Mouse (Mus musculus) forebrain, embryonic 12.5 days (tissue): ENCODE data around the gene Gys1. TPM values are rescaled to one million over a fixed set of nuclear protein-coding genes. Genes with fewer than 3 reads are reported as not detected.
"Not testable (repeated sequence)": the region's sequence is repeated elsewhere in the genome, so short reads cannot be mapped to it uniquely, and the experiment has no call there.

Experiments
- ATAC-seq: fragments of 200-750 bp; cut with Nextera tagmentation; 2 replicates; pipeline ENCODE4 v1.8.0; 2017; ENCODE audit warnings: moderate TSS enrichment; ENCODE audit not compliant: low FRiP score
- H3K27ac ChIP-seq: fragments of 300-500 bp; sonication (generic); 2 replicates; pipeline ENCODE4 v1.5.1; 2016; ENCODE audit warnings: mild to moderate bottlenecking
- H3K27me3 ChIP-seq: fragments of 300-500 bp; sonication (generic); 2 replicates; pipeline ENCODE4 v1.6.1; 2016; ENCODE audit warnings: mild to moderate bottlenecking
- H3K36me3 ChIP-seq: fragments of 300-500 bp; sonication (generic); replicated peaks from 2 replicates; pipeline ENCODE4 v1.6.1; 2016; ENCODE audit warnings: mild to moderate bottlenecking
- H3K4me1 ChIP-seq: fragments of 300-500 bp; sonication (generic); 2 replicates; pipeline ENCODE4 v1.6.1; 2016
- H3K4me2 ChIP-seq: fragments of 300-500 bp; sonication (generic); 2 replicates; pipeline ENCODE4 v1.6.1; 2016; ENCODE audit warnings: mild to moderate bottlenecking, moderate library complexity
- H3K4me3 ChIP-seq: fragments of 300-500 bp; sonication (generic); replicated peaks from 2 replicates; pipeline ENCODE4 v1.5.1; 2016; ENCODE audit warnings: mild to moderate bottlenecking
- H3K9ac ChIP-seq: fragments of 300-500 bp; sonication (generic); 2 replicates; pipeline ENCODE4 v1.6.1; 2016; ENCODE audit warnings: mild to moderate bottlenecking
- H3K9me3 ChIP-seq: fragments of 300-500 bp; sonication (generic); 2 replicates; pipeline ENCODE4 v1.6.1; 2016
- WGBS: fragments of 180-500 bp; shearing (Covaris S2); methylation state at CpG from one replicate; pipeline ENCODE4 v1.1.7; 2016; 5-methylcytosine and 5-hydroxymethylcytosine counted together
- polyA plus RNA-seq: library from polyadenylated mRNA; unstranded; fragments of >200 nt; fragmentation: Nextera tagmentation; extraction: Ambion mirVana; gene quantifications from 2 replicates; pipeline ENCODE4 v1.2.1, GENCODE M21; 2016

Gys1 gene
- polyA plus RNA-seq, 1 experiment from 2014 or later: 28.7 TPM

DNA sequence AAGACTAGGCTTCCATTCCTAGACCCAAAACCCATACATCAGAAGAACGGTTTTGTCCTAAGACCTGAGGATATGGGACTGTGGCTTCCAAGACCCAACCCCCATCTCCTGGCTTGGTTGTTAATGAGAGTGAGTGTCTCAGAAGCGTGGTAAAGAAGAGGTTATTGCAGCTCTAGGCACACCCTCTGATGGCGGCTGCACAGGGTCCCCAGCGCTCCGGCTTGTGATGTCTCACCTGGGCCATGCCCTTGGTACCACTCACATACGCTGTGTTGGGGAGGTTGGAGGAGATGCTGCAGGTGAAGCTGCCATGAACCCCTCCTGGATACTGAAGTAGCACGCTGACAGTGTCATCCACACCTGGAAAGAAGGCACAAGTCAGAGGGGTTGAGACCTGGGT, 44.1 kb downstream of the Gys1 start:
- ATAC-seq: no peak
- Histone ChIP-seq H3K27ac (no peak overlapping the region), H3K4me1 (no peaks in the 10 kb centered on the region), H3K9ac (no peak overlapping the region), H3K27me3 (no peaks in the 10 kb centered on the region), H3K4me3 (no peak overlapping the region), H3K9me3 (no peaks in the 10 kb centered on the region), H3K4me2 (no peak overlapping the region), H3K36me3 (no peaks in the 10 kb centered on the region)
- WGBS: 96% methylated on average over 7 of the region's 7 CpGs

DNA sequence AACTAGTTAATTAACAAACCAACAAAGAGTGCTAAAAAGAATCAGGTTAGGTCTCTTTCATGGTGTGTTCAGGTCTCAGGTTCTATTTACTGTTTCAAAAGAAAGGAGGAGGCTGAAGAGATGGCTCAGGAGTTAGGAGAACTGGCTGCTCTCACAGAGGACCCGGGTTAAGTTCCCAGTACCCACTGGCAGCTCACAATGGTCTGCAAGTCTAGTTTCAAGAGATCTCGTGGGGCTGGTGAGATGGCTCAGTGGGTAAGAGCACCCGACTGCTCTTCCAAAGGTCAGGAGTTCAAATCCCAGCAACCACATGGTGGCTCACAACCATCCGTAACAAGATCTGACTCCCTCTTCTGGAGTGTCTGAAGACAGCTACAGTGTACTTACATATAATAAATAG, 45.7 kb downstream of the Gys1 start:
- H3K27me3 ChIP-seq: not testable (repeated sequence)
- WGBS: 79% methylated on average over 4 of the region's 4 CpGs

DNA sequence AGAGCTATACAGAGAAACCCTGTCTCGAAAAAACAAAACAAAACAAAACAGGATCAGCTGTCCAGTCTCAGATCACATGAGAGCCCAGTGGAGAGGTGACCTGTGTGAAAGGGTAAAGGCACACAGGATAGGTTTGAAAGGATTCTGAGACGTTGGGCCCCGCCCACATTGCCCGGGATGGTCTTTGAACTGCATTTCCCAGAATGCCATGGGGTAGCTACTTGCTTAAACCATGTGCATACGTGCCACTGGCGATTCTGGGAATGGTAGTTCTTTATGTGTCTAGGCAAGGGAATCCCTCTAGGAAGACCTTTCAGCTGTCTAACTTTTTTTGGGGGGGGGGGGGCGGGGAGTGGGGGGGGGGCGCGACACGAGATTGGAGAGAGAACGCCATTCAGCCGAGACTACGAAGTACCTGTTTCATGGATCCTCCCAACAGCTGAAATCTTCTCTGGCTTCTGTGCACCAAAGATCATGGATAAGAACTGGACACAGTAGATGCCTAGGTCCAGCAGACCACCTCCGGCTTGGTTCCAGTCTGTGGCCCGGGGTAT, 46.8 kb downstream of the Gys1 start, which contains the start of gene Tulp2:
Gene Tulp2 (plus strand): TSS at position 504 of the 554 bp plus-strand sequence.
- no peak within 1 kb of the TSS for H3K27ac ChIP-seq
- H3K27me3 ChIP-seq: no peaks in the 10 kb centered on the region
- H3K4me2 ChIP-seq: no peak within 1 kb of the TSS
- H3K36me3 ChIP-seq: no peaks in the 10 kb centered on the region
- H3K9me3 ChIP-seq: no peaks in the 10 kb centered on the region
- 51% methylated on average over 15 of the region's 15 CpGs for WGBS
- H3K9ac ChIP-seq: no peak within 1 kb of the TSS
- no peak within 1 kb of the TSS for H3K4me3 ChIP-seq
- ATAC-seq: peak; percentile 87
- no peaks in the 10 kb centered on the region for H3K4me1 ChIP-seq

More for the DNA sequence above, 45.7 kb downstream of the Gys1 start:
- H3K4me2 ChIP-seq, H3K9me3 ChIP-seq, H3K4me3 ChIP-seq, H3K9ac ChIP-seq, H3K4me1 ChIP-seq, ATAC-seq, H3K36me3 ChIP-seq, H3K27ac ChIP-seq: not testable (repeated sequence)

DNA sequence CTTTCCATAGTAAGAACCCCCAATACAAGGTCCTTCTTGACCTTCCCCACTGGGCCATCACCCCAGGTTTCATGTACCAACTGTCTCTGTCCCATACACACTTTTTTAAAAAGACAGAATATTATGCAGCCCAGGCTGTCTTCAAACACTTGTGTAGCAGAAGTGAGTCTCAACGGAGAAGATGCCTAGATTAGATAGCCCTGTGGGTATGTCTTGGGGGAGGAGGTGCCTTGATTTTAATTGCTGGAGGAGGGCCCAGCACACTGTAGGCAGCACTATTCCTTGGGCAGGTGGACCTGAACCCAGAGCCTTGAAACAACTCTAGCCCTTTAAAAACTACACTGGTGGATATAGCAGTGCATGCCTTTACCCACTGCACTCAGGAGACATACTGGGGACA, 47.5 kb downstream of the Gys1 start:
- Histone ChIP-seq H3K9ac (no peak overlapping the region), H3K9me3 (no peaks in the 10 kb centered on the region), H3K27me3 (no peaks in the 10 kb centered on the region), H3K4me1 (no peaks in the 10 kb centered on the region), H3K4me2 (no peak overlapping the region), H3K27ac (no peak overlapping the region), H3K36me3 (no peaks in the 10 kb centered on the region), H3K4me3 (no peak overlapping the region)
- ATAC-seq: no peak
- WGBS: 83% methylated on average over 1 of the region's 1 CpGs

DNA sequence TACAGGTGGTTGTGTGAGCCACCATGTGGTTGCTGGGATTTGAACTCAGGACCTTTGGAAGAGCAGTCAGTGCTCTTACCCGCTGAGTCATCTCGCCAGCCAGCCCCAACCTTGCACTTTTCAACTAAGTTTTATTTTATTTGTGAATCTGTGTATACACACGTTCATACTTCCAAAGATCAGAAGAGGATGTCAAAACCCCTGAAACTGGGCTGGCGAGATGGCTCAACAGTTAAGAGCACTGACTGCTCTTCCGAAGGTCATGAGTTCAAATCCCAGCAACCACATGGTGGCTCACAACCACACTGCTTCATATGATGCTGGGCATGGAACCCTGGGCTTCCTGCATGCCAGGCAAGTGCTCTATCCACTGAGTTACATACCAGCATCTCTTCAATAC, 50.3 kb downstream of the Gys1 start:
- H3K4me2 ChIP-seq, H3K9me3 ChIP-seq, H3K36me3 ChIP-seq, H3K27ac ChIP-seq, H3K9ac ChIP-seq, ATAC-seq, H3K4me3 ChIP-seq, H3K27me3 ChIP-seq: not testable (repeated sequence)
- 96% methylated on average over 5 of the region's 5 CpGs for WGBS
- H3K4me1 ChIP-seq: peaks cover 16% of the 10 kb centered on the region

DNA sequence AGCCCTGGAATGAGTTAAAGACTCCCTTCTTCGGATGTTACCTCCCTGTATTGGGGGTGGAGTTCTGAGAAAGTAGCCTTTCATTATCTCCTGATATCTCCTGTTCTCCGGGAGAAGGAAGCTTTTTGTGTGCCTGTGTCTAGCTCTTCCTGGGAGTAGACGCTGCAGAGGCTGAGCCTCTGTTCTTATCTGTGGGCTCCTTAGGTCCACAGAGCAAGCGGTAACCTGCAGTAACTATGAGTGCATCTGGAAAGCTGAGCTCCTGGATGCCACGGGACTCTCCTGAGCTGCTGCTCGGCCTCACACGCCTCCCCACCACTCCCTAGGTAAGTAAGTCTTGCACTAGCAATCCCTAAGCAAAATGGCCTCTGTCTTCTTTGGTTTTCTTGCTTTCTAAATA, 51.5 kb downstream of the Gys1 start:
- Histone ChIP-seq H3K9me3 (no peaks in the 10 kb centered on the region), H3K9ac (no peak overlapping the region), H3K4me3 (no peak overlapping the region), H3K4me2 (no peak overlapping the region), H3K27ac (no peak overlapping the region; the same call in 1 of the 2 replicates), H3K4me1 (peaks cover 23% of the 10 kb centered on the region), H3K36me3 (no peaks in the 10 kb centered on the region), H3K27me3 (no peaks in the 10 kb centered on the region)
- ATAC-seq: no peak
- WGBS: 88% methylated on average over 7 of the region's 7 CpGs

DNA sequence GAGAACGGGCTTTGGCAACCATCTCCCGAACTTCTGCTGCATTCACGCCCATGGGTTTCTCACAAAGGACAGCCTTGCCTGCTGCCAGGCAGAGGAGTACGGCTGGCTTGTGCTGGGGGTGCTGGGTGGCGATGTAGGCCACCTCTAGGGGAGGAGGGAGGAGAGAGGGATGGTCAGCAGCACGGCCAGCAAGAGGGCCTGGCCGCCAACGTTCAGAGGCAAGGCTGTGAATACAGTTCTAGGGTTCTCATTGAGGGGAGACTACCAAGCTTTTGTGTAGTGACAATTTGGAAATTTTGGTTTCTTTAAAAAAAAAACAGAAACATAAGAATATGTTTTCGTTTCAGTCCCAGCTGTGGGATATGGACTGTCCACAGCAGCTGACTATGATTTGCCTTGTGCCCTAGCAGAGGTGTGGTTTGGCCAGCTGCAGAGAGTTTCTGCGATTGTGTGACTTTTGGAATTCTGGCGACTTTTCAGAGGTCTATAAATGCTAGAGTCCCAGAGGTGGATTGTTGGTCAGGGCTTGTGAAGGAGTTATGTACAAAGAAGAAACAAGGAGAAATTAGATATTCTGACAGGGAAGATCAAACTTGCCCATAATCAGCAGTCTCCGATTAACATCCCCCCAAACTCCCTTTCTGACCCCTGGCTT, 52.2 kb downstream of the Gys1 start, which contains the start of gene Gm45808:
Gene Gm45808 (minus strand): TSS at position 51 of the 655 bp plus-strand sequence.
- H3K36me3 ChIP-seq: no peaks in the 10 kb centered on the region; the same call in 1 of the 2 replicates
- no peak within 1 kb of the TSS for H3K4me2 ChIP-seq
- H3K27ac ChIP-seq: no peak within 1 kb of the TSS; the same call in 1 of the 2 replicates
- H3K9me3 ChIP-seq: no peaks in the 10 kb centered on the region
- H3K27me3 ChIP-seq: no peaks in the 10 kb centered on the region
- no peak within 1 kb of the TSS for H3K9ac ChIP-seq
- 84% methylated on average over 12 of the region's 12 CpGs for WGBS
- H3K4me1 ChIP-seq: peaks cover 25% of the 10 kb centered on the region
- no peak within 1 kb of the TSS for H3K4me3 ChIP-seq
- no peak for ATAC-seq

DNA sequence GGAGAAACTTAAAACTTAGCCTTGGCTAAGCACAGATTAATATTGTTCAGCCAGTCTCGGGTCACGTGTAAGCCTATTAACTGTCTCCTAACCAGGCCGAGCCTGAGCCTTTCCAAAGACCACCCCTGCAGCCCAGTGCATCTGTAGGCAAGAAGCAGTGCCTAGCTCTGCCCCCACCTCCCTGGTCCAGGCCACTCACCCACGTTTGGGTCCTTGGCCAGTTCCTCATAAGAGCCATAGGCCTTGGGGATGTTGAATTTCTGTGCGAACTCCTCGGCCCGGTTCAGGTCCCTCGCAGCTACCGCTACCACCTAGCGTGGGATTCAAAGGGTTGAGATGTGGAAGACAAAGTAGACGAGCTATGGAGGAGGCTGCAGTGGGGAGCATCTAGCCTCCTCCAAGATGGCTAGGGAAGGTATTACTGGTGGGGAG, 53.2 kb downstream of the Gys1 start:
- H3K4me1 ChIP-seq: peaks cover 25% of the 10 kb centered on the region
- peak overlapping the region; percentile 60 for H3K27ac ChIP-seq
- no peaks in the 10 kb centered on the region for H3K9me3 ChIP-seq
- peak; percentile 70 for ATAC-seq
- H3K4me2 ChIP-seq: peak overlapping the region; percentile 72
- peak overlapping the region; percentile 58 for H3K9ac ChIP-seq
- peak overlapping the region; percentile 43 for H3K4me3 ChIP-seq
- WGBS: 15% methylated on average over 11 of the region's 11 CpGs
- peaks cover 1% of the 10 kb centered on the region; the same call in 1 of the 2 replicates for H3K36me3 ChIP-seq
- H3K27me3 ChIP-seq: no peaks in the 10 kb centered on the region

DNA sequence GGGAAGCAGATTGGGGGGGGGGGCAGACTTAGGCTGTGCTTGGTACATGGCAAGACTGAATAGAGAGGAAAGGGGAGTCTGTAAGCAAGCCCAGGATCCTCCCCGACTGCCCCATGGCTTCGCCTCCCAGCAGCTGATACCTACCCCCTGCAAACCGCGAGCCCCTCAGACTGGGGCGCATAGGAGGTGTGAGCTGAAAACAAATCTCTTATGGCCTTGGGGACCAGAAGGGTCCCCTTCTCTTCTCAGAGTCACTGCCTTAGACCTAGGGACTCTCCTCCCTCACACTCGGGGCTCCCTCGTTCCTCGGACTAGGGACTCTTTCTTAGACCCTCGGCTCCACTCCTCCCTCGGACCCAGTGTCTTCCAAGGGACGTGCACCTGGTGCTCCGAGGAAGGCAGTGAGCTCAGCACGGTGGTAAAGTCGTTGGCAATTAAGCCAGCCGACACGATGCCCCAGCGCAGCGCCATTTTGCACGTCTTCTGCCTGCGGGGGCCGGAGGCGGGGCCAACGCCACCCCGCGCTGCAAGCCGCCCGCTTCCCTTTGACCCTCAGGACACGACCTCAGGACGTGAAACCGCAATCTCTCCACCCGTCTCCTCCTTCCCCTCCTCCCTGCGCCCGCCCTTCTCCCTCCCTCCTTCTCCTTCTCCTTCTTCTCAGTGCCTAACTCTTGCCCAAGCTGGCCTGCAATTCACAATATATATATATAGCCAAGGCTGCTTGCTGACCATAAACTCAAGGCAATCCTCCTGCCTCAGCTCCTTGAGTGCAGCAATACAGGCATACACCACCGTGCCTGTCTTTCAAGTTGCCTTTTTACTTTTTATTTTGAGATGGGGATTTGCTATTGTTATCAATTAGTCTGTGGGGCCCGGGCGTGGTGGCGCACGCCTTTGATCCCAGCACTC, 53.9 kb downstream of the Gys1 start, which contains the start of gene Dhdh:
Gene Dhdh (minus strand): TSS at position 513 of the 912 bp plus-strand sequence.
- 8% methylated on average over 38 of the region's 38 CpGs for WGBS
- peak; percentile 68 for ATAC-seq
- H3K36me3 ChIP-seq: peaks cover 8% of the 10 kb centered on the region
- H3K9me3 ChIP-seq: no peaks in the 10 kb centered on the region
- H3K9ac ChIP-seq: peak within 1 kb of the TSS; percentile 58
- peak within 1 kb of the TSS; percentile 72 for H3K4me2 ChIP-seq
- H3K27ac ChIP-seq: peak within 1 kb of the TSS; percentile 60
- H3K27me3 ChIP-seq: no peaks in the 10 kb centered on the region
- H3K4me1 ChIP-seq: peaks cover 25% of the 10 kb centered on the region
- H3K4me3 ChIP-seq: peak within 1 kb of the TSS; percentile 43

DNA sequence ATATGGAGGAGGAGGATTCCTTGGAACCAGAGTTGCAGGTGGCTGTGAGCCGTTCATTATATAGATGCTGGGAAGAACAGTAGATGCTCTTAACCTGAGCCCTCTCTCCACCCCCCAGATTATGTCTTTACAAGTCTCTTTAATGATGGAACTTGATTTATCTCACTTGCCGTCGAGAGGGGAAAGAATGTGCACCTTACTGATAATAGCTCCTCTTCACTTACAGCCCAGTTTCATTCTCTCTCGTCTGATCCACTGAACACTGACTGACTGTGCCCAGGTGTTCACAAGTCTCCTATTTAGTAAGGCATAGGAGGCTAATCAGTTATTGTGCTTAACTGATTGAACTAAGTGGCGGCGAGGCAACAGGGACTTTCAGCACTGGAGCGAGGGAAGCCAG, 54.9 kb downstream of the Gys1 start:
- H3K4me1 ChIP-seq: peaks cover 25% of the 10 kb centered on the region
- H3K27ac ChIP-seq: no peak overlapping the region
- no peaks in the 10 kb centered on the region for H3K27me3 ChIP-seq
- 86% methylated on average over 7 of the region's 7 CpGs for WGBS
- no peak overlapping the region for H3K4me3 ChIP-seq
- ATAC-seq: no peak
- H3K9me3 ChIP-seq: no peaks in the 10 kb centered on the region
- H3K4me2 ChIP-seq: no peak overlapping the region
- peaks cover 18% of the 10 kb centered on the region for H3K36me3 ChIP-seq
- no peak overlapping the region for H3K9ac ChIP-seq

DNA sequence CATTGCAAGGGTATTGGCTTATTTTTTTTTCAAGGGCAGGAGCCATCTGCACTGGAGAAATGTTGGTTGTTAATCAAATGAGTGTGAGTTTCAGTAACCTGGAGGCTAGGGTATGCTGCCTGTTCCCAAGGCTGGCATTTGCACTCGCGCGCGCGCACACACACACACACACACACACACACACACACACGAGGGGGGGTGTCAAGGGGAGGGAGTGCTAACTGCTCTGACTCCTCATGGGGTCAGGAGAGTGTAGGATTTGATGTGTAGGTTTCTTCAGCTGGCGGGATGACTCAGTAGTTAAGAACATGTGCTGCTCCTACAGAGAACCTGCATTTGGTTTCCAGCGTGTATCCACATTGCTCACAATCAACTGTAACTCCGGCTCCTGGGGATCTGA, 56.2 kb downstream of the Gys1 start:
- Histone ChIP-seq H3K27ac (no peak overlapping the region), H3K27me3 (no peaks in the 10 kb centered on the region), H3K4me3 (no peak overlapping the region), H3K4me1 (peaks cover 25% of the 10 kb centered on the region), H3K36me3 (peaks cover 30% of the 10 kb centered on the region), H3K4me2 (no peak overlapping the region), H3K9me3 (no peaks in the 10 kb centered on the region), H3K9ac (no peak overlapping the region)
- WGBS: 56% methylated on average over 9 of the region's 9 CpGs
- ATAC-seq: no peak

DNA sequence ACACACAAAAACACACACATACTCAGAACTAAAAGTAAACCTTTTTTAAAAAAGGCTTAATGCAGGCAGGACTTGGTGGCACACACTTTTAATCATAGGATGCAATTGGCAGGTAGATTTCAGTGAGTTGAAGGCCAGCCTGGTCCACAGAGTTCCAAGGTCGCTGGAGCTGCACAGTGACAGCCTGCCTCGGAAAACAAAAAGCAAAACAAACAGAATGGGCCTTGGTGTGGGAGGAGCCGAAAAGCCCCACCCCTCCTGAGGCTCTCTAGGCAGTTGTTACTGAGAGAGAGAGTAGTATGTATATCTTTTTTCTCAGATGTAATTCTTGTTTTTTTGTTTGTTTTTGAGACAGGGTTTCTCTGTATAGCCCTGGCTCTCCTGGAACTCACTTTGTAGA, 56.6 kb downstream of the Gys1 start:
- peaks cover 25% of the 10 kb centered on the region for H3K4me1 ChIP-seq
- ATAC-seq: no peak
- 32% methylated on average over 3 of the region's 3 CpGs for WGBS
- no peak overlapping the region for H3K4me2 ChIP-seq
- H3K9ac ChIP-seq: no peak overlapping the region
- no peak overlapping the region for H3K27ac ChIP-seq
- H3K4me3 ChIP-seq: no peak overlapping the region
- peaks cover 34% of the 10 kb centered on the region for H3K36me3 ChIP-seq
- H3K27me3 ChIP-seq: no peaks in the 10 kb centered on the region
- H3K9me3 ChIP-seq: no peaks in the 10 kb centered on the region
